Mouse (Mus musculus): Measurements from ENCODE around the gene Il1r2. TPM values are rescaled to one million over a fixed set of nuclear protein-coding genes. Genes with fewer than 3 reads are reported as not detected.

The Il1r2 gene
- polyA plus RNA-seq (2017; shearing (Covaris generic)), result not detected

DNA sequence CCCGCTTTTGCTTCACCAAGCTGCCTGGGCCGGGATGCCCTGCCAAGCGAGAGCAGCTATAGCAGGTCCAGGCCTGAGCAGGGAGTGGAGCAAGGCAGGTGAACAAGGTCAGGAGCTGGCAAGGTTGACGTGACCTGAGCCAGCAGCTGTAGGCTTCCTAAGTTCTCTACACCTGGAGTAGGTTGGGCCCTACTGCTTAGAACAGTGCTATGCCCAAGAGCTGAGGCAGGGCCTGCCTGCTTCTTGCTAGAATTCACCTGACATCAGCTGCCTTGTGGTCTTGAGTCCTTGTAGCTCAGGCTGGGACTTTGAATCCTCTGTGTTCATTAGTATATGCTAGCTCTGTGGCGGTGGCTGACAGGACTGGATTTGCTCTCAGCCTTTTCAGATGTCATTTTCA lies at the start of gene Il1r2:
Il1r2 (plus strand) TSS at position 301 of the 400 bp plus-strand sequence.

Other genes with a start within 250 kb of the Il1r2 start
- gene Map4k4, start 173.2 kb upstream of the Il1r2 start, polyA plus RNA-seq (2017; shearing (Covaris generic)), result 135 TPM
- not detected for gene Il1r1, start 151.0 kb downstream of the Il1r2 start, polyA plus RNA-seq (2017; shearing (Covaris generic))

Data from naive thymus-derived CD4-positive, alpha-beta T cell, adult 5 months (primary cell).